Mouse (Mus musculus): ENCODE results near the gene Smad9.
A peak's percentile ranks its signal among the peaks of the same experiment; 100 is the strongest.

The Smad9 gene

GRCm38 (mm10) chr3:54755145-54756041 lies at the start of gene Smad9:
Gene Smad9, plus strand, starts transcription at chr3:54755582.
- DNase-seq, result peak; percentile 84

GRCm38 (mm10) chr3:54708972-54709371 lies 46.4 kb upstream of the Smad9 start:
- no peak for DNase-seq

- no peak for DNase-seq
Observed at GRCm38 (mm10) chr3:54714253-54714652, 41.1 kb upstream of the Smad9 start, which contains the start of gene Gm21958. Gene Gm21958, minus strand, starts transcription at chr3:54714353.

GRCm38 (mm10) chr3:54715461-54715860 lies 39.9 kb upstream of the Smad9 start:
- DNase-seq, result no peak

- DNase-seq, result no peak
Observed at GRCm38 (mm10) chr3:54717348-54717747, 38.0 kb upstream of the Smad9 start.

- DNase-seq, result no peak
Observed at GRCm38 (mm10) chr3:54718947-54719346, 36.4 kb upstream of the Smad9 start.

GRCm38 (mm10) chr3:54723741-54724500 lies 31.5 kb upstream of the Smad9 start:
- DNase-seq, result no peak

- DNase-seq, result no peak
Observed at GRCm38 (mm10) chr3:54725344-54725743, 30.0 kb upstream of the Smad9 start.

GRCm38 (mm10) chr3:54727588-54727987 lies 27.8 kb upstream of the Smad9 start:
- DNase-seq, result no peak

GRCm38 (mm10) chr3:54728100-54728499 lies 27.3 kb upstream of the Smad9 start:
- no peak for DNase-seq

- no peak for DNase-seq
Observed at GRCm38 (mm10) chr3:54731626-54732150, 23.7 kb upstream of the Smad9 start.

- DNase-seq, result no peak
Observed at GRCm38 (mm10) chr3:54732371-54732770, 23.0 kb upstream of the Smad9 start.

GRCm38 (mm10) chr3:54734411-54735246 lies 20.8 kb upstream of the Smad9 start:
- peak; percentile 91 for DNase-seq

- peak; percentile 89 for DNase-seq
Observed at GRCm38 (mm10) chr3:54735247-54736046, 19.9 kb upstream of the Smad9 start, which contains the start of the genes Exosc8 and Alg5. Gene Exosc8, minus strand, starts transcription at chr3:54735393. Gene Alg5, plus strand, starts transcription at chr3:54735539.

- DNase-seq, result peak; percentile 45
Observed at GRCm38 (mm10) chr3:54736101-54736927, 19.1 kb upstream of the Smad9 start.

- DNase-seq, result no peak
Observed at GRCm38 (mm10) chr3:54737317-54737716, 18.1 kb upstream of the Smad9 start.

- DNase-seq, result no peak
Observed at GRCm38 (mm10) chr3:54741965-54742364, 13.4 kb upstream of the Smad9 start.

- DNase-seq, result no peak
Observed at GRCm38 (mm10) chr3:54745799-54746198, 9.6 kb upstream of the Smad9 start.

GRCm38 (mm10) chr3:54753411-54753810 lies 2.0 kb upstream of the Smad9 start:
- DNase-seq, result no peak

- peak; percentile 48 for DNase-seq
Observed at GRCm38 (mm10) chr3:54756058-54756457, 676 bp downstream of the Smad9 start.

GRCm38 (mm10) chr3:54757446-54757845 lies 2.1 kb downstream of the Smad9 start:
- no peak for DNase-seq

All from cerebellum, adult 11-12 months (tissue).